Mouse (Mus musculus): ENCODE results near the gene Pkig. TPM values are rescaled to one million over a fixed set of nuclear protein-coding genes. Genes with fewer than 3 reads are reported as not detected.

The Pkig gene
- polyA plus RNA-seq, 1 experiment = 20.2 TPM

GRCm38 (mm10) chr2:163719616-163720015 lies 61.4 kb downstream of the Pkig start:
- Histone ChIP-seq H3K27ac (ENCODE audit: insufficient read depth, low read length) (no peak overlapping the region), H3K27me3 (ENCODE audit: control insufficient read depth, insufficient read depth, low read length, poor library complexity, severe bottlenecking) (no peaks in the 10 kb centered on the region), H3K9ac (ENCODE audit: low read depth, poor library complexity, severe bottlenecking) (no peak overlapping the region), H3K4me1 (ENCODE audit: control insufficient read depth, insufficient read depth, low read length) (no peaks in the 10 kb centered on the region), H3K9me3 (replicated peaks; ENCODE audit: control insufficient read depth, insufficient read depth, low read length, poor library complexity, severe bottlenecking) (no peaks in the 10 kb centered on the region), H3K4me3 (ENCODE audit: low read depth, low read length) (no peak overlapping the region), H3K36me3 (ENCODE audit: control insufficient read depth, insufficient read depth, low read length, poor library complexity, severe bottlenecking) (no peaks in the 10 kb centered on the region)
- no peak for TF ChIP-seq CTCF (IDR thresholded peaks at IDR 0.05; ENCODE audit: low read depth, low read length)
- TF ChIP-seq EP300 (IDR thresholded peaks at IDR 0.05; ENCODE audit: insufficient read depth, low read depth, low read length) = no peak
- no peak for TF ChIP-seq POLR2A (IDR thresholded peaks at IDR 0.05; ENCODE audit: insufficient read depth, low read length)

- no peaks in the 10 kb centered on the region for H3K4me1 ChIP-seq (ENCODE audit: control insufficient read depth, insufficient read depth, low read length)
- no peak overlapping the region for H3K27ac ChIP-seq (ENCODE audit: insufficient read depth, low read length)
- no peaks in the 10 kb centered on the region for H3K27me3 ChIP-seq (ENCODE audit: control insufficient read depth, insufficient read depth, low read length, poor library complexity, severe bottlenecking)
- H3K9me3 ChIP-seq (replicated peaks; ENCODE audit: control insufficient read depth, insufficient read depth, low read length, poor library complexity, severe bottlenecking) = no peaks in the 10 kb centered on the region
- TF ChIP-seq POLR2A (IDR thresholded peaks at IDR 0.05; ENCODE audit: insufficient read depth, low read length) (no peak), EP300 (IDR thresholded peaks at IDR 0.05; ENCODE audit: insufficient read depth, low read depth, low read length) (no peak)
- H3K36me3 ChIP-seq (ENCODE audit: control insufficient read depth, insufficient read depth, low read length, poor library complexity, severe bottlenecking) = no peaks in the 10 kb centered on the region
- H3K9ac ChIP-seq (ENCODE audit: low read depth, poor library complexity, severe bottlenecking) = no peak overlapping the region
- H3K4me3 ChIP-seq (ENCODE audit: low read depth, low read length) = no peak overlapping the region
These were observed 64.4 kb downstream of the Pkig start for GRCm38 (mm10) chr2:163722550-163722949.

GRCm38 (mm10) chr2:163726766-163727393 lies 68.7 kb downstream of the Pkig start:
- Histone ChIP-seq H3K4me1 (ENCODE audit: control insufficient read depth, insufficient read depth, low read length) (no peaks in the 10 kb centered on the region), H3K27ac (ENCODE audit: insufficient read depth, low read length) (no peak overlapping the region), H3K4me3 (ENCODE audit: low read depth, low read length) (no peak overlapping the region), H3K9me3 (replicated peaks; ENCODE audit: control insufficient read depth, insufficient read depth, low read length, poor library complexity, severe bottlenecking) (no peaks in the 10 kb centered on the region), H3K27me3 (ENCODE audit: control insufficient read depth, insufficient read depth, low read length, poor library complexity, severe bottlenecking) (no peaks in the 10 kb centered on the region), H3K36me3 (ENCODE audit: control insufficient read depth, insufficient read depth, low read length, poor library complexity, severe bottlenecking) (no peaks in the 10 kb centered on the region), H3K9ac (ENCODE audit: low read depth, poor library complexity, severe bottlenecking) (no peak overlapping the region)
- TF ChIP-seq CTCF (IDR thresholded peaks at IDR 0.05; ENCODE audit: low read depth, low read length) (no peak), EP300 (IDR thresholded peaks at IDR 0.05; ENCODE audit: insufficient read depth, low read depth, low read length) (no peak), POLR2A (IDR thresholded peaks at IDR 0.05; ENCODE audit: insufficient read depth, low read length) (no peak)

DNA sequence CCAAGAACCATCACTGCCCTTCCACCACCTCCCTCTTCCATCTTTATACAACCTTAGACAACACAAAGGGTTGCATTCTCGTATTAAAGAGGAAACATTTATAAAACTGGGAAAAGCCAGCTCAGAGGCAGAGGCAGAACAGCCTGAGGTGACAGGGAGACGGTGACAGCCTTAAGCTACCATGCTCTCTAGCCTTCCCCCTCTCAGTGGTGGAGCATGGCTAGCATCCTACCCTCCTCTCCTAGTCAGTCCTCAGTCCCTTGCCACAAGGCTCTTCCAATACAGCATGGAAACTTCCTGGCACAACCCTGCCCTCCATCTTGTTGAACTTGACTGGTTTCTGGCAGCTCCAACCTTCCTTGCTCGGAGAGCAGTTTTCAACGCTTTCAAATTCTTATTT lies 70.1 kb downstream of the Pkig start:
- Histone ChIP-seq H3K27me3 (ENCODE audit: control insufficient read depth, insufficient read depth, low read length, poor library complexity, severe bottlenecking) (no peaks in the 10 kb centered on the region), H3K36me3 (ENCODE audit: control insufficient read depth, insufficient read depth, low read length, poor library complexity, severe bottlenecking) (no peaks in the 10 kb centered on the region), H3K9ac (ENCODE audit: low read depth, poor library complexity, severe bottlenecking) (no peak overlapping the region), H3K4me3 (ENCODE audit: low read depth, low read length) (no peak overlapping the region), H3K27ac (ENCODE audit: insufficient read depth, low read length) (no peak overlapping the region), H3K4me1 (ENCODE audit: control insufficient read depth, insufficient read depth, low read length) (no peaks in the 10 kb centered on the region), H3K9me3 (replicated peaks; ENCODE audit: control insufficient read depth, insufficient read depth, low read length, poor library complexity, severe bottlenecking) (no peaks in the 10 kb centered on the region)
- no peak for TF ChIP-seq EP300 (IDR thresholded peaks at IDR 0.05; ENCODE audit: insufficient read depth, low read depth, low read length)
- TF ChIP-seq CTCF (IDR thresholded peaks at IDR 0.05; ENCODE audit: low read depth, low read length) = no peak
- TF ChIP-seq POLR2A (IDR thresholded peaks at IDR 0.05; ENCODE audit: insufficient read depth, low read length) = no peak

DNA sequence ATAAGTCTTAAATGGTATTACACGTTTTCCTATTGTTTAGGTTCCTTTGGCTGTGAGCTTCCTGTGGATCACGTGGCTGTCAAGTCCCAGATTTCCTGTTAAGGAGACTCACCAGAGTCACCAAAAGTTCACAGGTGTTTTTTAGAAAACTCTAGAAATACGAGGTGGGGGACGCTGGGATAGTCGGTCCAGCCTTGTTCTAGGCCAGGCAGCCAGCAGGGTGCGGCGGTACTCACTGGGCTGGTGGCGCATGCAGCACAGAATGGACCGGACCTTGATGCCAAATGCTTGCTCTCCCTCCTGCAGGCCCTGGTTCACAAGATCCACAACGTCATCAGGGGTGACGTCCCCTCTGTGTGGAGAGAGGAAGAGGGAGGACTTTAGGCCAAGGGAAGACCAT lies 73.8 kb downstream of the Pkig start:
- TF ChIP-seq CTCF (IDR thresholded peaks at IDR 0.05; ENCODE audit: low read depth, low read length) (no peak), POLR2A (IDR thresholded peaks at IDR 0.05; ENCODE audit: insufficient read depth, low read length) (no peak), EP300 (IDR thresholded peaks at IDR 0.05; ENCODE audit: insufficient read depth, low read depth, low read length) (no peak)
- Histone ChIP-seq H3K9me3 (replicated peaks; ENCODE audit: control insufficient read depth, insufficient read depth, low read length, poor library complexity, severe bottlenecking) (no peaks in the 10 kb centered on the region), H3K27ac (ENCODE audit: insufficient read depth, low read length) (no peak overlapping the region), H3K4me3 (ENCODE audit: low read depth, low read length) (no peak overlapping the region), H3K36me3 (ENCODE audit: control insufficient read depth, insufficient read depth, low read length, poor library complexity, severe bottlenecking) (no peaks in the 10 kb centered on the region), H3K27me3 (ENCODE audit: control insufficient read depth, insufficient read depth, low read length, poor library complexity, severe bottlenecking) (no peaks in the 10 kb centered on the region), H3K4me1 (ENCODE audit: control insufficient read depth, insufficient read depth, low read length) (no peaks in the 10 kb centered on the region), H3K9ac (ENCODE audit: low read depth, poor library complexity, severe bottlenecking) (no peak overlapping the region)

DNA sequence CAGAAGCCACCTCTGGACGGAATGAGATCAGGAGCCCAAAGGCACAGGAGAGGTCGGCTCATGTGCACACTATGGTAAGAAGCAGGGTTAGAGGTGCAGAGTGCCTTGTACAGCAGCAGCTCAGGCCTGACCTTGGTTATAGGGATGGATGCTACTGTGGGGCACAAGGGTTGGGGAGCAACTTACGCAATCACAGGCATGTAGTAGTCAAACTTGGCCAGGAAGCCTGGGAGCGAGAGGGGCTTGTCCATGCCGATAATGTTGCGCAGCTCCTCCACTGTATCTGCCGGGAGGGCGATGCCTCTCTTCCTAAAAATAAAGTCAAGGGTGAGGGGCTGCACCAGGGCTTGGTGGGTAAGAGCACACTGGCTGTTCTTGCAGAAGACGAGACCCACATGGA lies 77.0 kb downstream of the Pkig start:
- Histone ChIP-seq H3K9ac (ENCODE audit: low read depth, poor library complexity, severe bottlenecking) (no peak overlapping the region), H3K27me3 (ENCODE audit: control insufficient read depth, insufficient read depth, low read length, poor library complexity, severe bottlenecking) (no peaks in the 10 kb centered on the region), H3K36me3 (ENCODE audit: control insufficient read depth, insufficient read depth, low read length, poor library complexity, severe bottlenecking) (no peaks in the 10 kb centered on the region), H3K27ac (ENCODE audit: insufficient read depth, low read length) (no peak overlapping the region), H3K9me3 (replicated peaks; ENCODE audit: control insufficient read depth, insufficient read depth, low read length, poor library complexity, severe bottlenecking) (no peaks in the 10 kb centered on the region), H3K4me1 (ENCODE audit: control insufficient read depth, insufficient read depth, low read length) (no peaks in the 10 kb centered on the region), H3K4me3 (ENCODE audit: low read depth, low read length) (no peak overlapping the region)
- no peak for TF ChIP-seq EP300 (IDR thresholded peaks at IDR 0.05; ENCODE audit: insufficient read depth, low read depth, low read length)
- TF ChIP-seq CTCF (IDR thresholded peaks at IDR 0.05; ENCODE audit: low read depth, low read length) = no peak
- no peak for TF ChIP-seq POLR2A (IDR thresholded peaks at IDR 0.05; ENCODE audit: insufficient read depth, low read length)
